Mouse (Mus musculus) kidney, postnatal 0 days (tissue): ENCODE results near the gene Tas2r137. TPM values are rescaled to one million over a fixed set of nuclear protein-coding genes. Genes with fewer than 3 reads are reported as not detected.

ENCODE experiments used
- ATAC-seq: fragments of 200-750 bp; cut with Nextera tagmentation; replicated peaks from 2 replicates; pipeline ENCODE4 v1.8.0; 2017; ENCODE audit warnings: low read depth, moderate number of reproducible peaks, moderate TSS enrichment, moderate library complexity; ENCODE audit not compliant: low FRiP score
- DNase-seq: peaks from one replicate; pipeline ENCODE4 v3.0.0-alpha.2; 2016; ENCODE audit warnings: low spot score
- H3K27ac ChIP-seq: fragments of 300-500 bp; sonication (generic); 2 replicates; pipeline ENCODE4 v1.5.1; 2014; ENCODE audit warnings: mild to moderate bottlenecking
- H3K27me3 ChIP-seq: fragments of 300-500 bp; sonication (generic); 2 replicates; pipeline ENCODE4 v1.6.1; 2014; ENCODE audit warnings: low read length, mixed read lengths; ENCODE audit not compliant: insufficient read depth
- H3K36me3 ChIP-seq: fragments of 300-500 bp; sonication (generic); 2 replicates; pipeline ENCODE4 v1.6.1; 2014; ENCODE audit warnings: low read length, mixed read lengths; ENCODE audit not compliant: insufficient read depth
- H3K4me1 ChIP-seq: fragments of 300-500 bp; sonication (generic); replicated peaks from 2 replicates; pipeline ENCODE4 v1.6.1; 2014; ENCODE audit warnings: antibody characterized with exemption, low read length, mixed read lengths; ENCODE audit not compliant: insufficient read depth
- H3K4me2 ChIP-seq: fragments of 300-500 bp; sonication (generic); 2 replicates; pipeline ENCODE4 v1.6.1; 2014; ENCODE audit warnings: mild to moderate bottlenecking, low read length, moderate library complexity, mixed read lengths
- H3K4me3 ChIP-seq: fragments of 300-500 bp; sonication (generic); replicated peaks from 2 replicates; pipeline ENCODE4 v1.5.1; 2014; ENCODE audit warnings: low read depth, low read length
- H3K9ac ChIP-seq: fragments of 300-500 bp; sonication (generic); 2 replicates; pipeline ENCODE4 v1.6.1; 2014; ENCODE audit warnings: low read depth, low read length
- H3K9me3 ChIP-seq: fragments of 300-500 bp; sonication (generic); replicated peaks from 2 replicates; pipeline ENCODE4 v1.6.1; 2016; ENCODE audit warnings: low read length, inconsistent platforms, mixed read lengths
- CTCF ChIP-seq: IDR thresholded peaks from 2 replicates; pipeline ENCODE4 v1.5.1; 2016; ENCODE audit warnings: antibody characterized with exemption, low read depth, mild to moderate bottlenecking, moderate library complexity
- WGBS: fragments of 180-500 bp; shearing (Covaris S2); extraction: QIAGEN DNeasy Blood & Tissue Kit; methylation state at CpG from one replicate; pipeline ENCODE4 v1.1.7; 2014; 5-methylcytosine and 5-hydroxymethylcytosine counted together
- polyA plus RNA-seq: library from polyadenylated mRNA; unstranded; fragments of >200 nt; fragmentation: Nextera tagmentation; extraction: Ambion mirVana; gene quantifications from 2 replicates; pipeline ENCODE4 v1.2.1, GENCODE M21; 2015

The Tas2r137 gene
- polyA plus RNA-seq, 1 experiment from 2014 or later, result not detected

GRCm38 (mm10) chr6:40493229-40493628 lies 2.2 kb downstream of the Tas2r137 start, which contains the start of gene Tas2r108:
Gene Tas2r108 (plus strand): TSS chr6:40493529.
- H3K9me3 ChIP-seq, result no peaks in the 10 kb centered on the region
- H3K4me1 ChIP-seq, result no peaks in the 10 kb centered on the region
- no peak within 1 kb of the TSS for H3K4me3 ChIP-seq
- H3K4me2 ChIP-seq, result no peak within 1 kb of the TSS
- no peak for DNase-seq
- no peak for TF ChIP-seq CTCF
- 85% methylated on average over 3 of the region's 3 CpGs for WGBS
- no peaks in the 10 kb centered on the region for H3K36me3 ChIP-seq
- H3K9ac ChIP-seq, result no peak within 1 kb of the TSS
- H3K27ac ChIP-seq, result no peak within 1 kb of the TSS
- H3K27me3 ChIP-seq, result no peaks in the 10 kb centered on the region
- no peak for ATAC-seq

GRCm38 (mm10) chr6:40519408-40519807 lies 28.4 kb downstream of the Tas2r137 start, which contains the start of gene Prss37:
Gene Prss37 (minus strand): TSS chr6:40519508.
- 59% methylated on average over 1 of the region's 1 CpGs for WGBS
- Histone ChIP-seq H3K9ac (no peak within 1 kb of the TSS), H3K36me3 (no peaks in the 10 kb centered on the region), H3K4me2 (no peak within 1 kb of the TSS), H3K9me3 (no peaks in the 10 kb centered on the region), H3K4me3 (no peak within 1 kb of the TSS), H3K27ac (no peak within 1 kb of the TSS), H3K4me1 (no peaks in the 10 kb centered on the region), H3K27me3 (no peaks in the 10 kb centered on the region)
- DNase-seq (no peak), ATAC-seq (no peak)
- TF ChIP-seq CTCF, result no peak

Other genes starting within 250 kb of the Tas2r137 start
- gene Agk, start 166.1 kb upstream of the Tas2r137 start, polyA plus RNA-seq, result 32.0 and 36.4 TPM in 2 replicates
- gene E330009J07Rik, start 55.1 kb upstream of the Tas2r137 start, polyA plus RNA-seq, result 6.9 TPM in 2 replicates
- gene Wee2, start 52.1 kb upstream of the Tas2r137 start, polyA plus RNA-seq, result 0.04 TPM in 1 of 2 replicates, not detected in the other
- 184 and 196 TPM in 2 replicates for gene Ssbp1, start 19.9 kb upstream of the Tas2r137 start, polyA plus RNA-seq
- gene Tas2r108, start 2.3 kb downstream of the Tas2r137 start, polyA plus RNA-seq, result not detected in 2 replicates
- gene Prss37, start 28.3 kb downstream of the Tas2r137 start, polyA plus RNA-seq, result not detected in 2 replicates
- 0.03 and 0.12 TPM in 2 replicates for gene Olfr461, start 63.8 kb downstream of the Tas2r137 start, polyA plus RNA-seq
- not detected in 2 replicates for gene Olfr460, start 78.3 kb downstream of the Tas2r137 start, polyA plus RNA-seq
- gene Clec5a, start 94.6 kb downstream of the Tas2r137 start, polyA plus RNA-seq, result 0.42 and 0.84 TPM in 2 replicates
- gene Tas2r138, start 122.1 kb downstream of the Tas2r137 start, polyA plus RNA-seq, result not detected in 2 replicates
- 2.3 and 3.3 TPM in 2 replicates for gene Mgam, start 137.6 kb downstream of the Tas2r137 start, polyA plus RNA-seq